Mouse (Mus musculus) cerebellum, postnatal 4 days (tissue): ENCODE results near the gene Hspa12b.
A peak's percentile ranks its signal among the peaks of the same experiment; 100 is the strongest.
"Not testable (repeated sequence)": the region's sequence is repeated elsewhere in the genome, so short reads cannot be mapped to it uniquely, and the experiment has no call there.

Experiments used
- DNase-seq, 2 experiments: peaks; one replicate each; pipeline ENCODE4 v3.0.0; 2022; ENCODE audit warnings: low spot score in 2 of 2, mixed read lengths in 1 of 2

Hspa12b gene

GRCm38 (mm10) chr2:131127161-131127730, at the start of gene Hspa12b:
Gene Hspa12b (plus strand): TSS chr2:131127280.
- DNase-seq = no peak

GRCm38 (mm10) chr2:131080507-131080906, 46.6 kb upstream of the Hspa12b start:
- DNase-seq = no peak

- DNase-seq = no peak
Measured at GRCm38 (mm10) chr2:131084206-131084605, 42.9 kb upstream of the Hspa12b start.

- no peak for DNase-seq
Measured at GRCm38 (mm10) chr2:131086667-131087390, 40.3 kb upstream of the Hspa12b start, which contains the start of gene Siglec1. Gene Siglec1 (minus strand): TSS chr2:131086765.

GRCm38 (mm10) chr2:131088581-131088980, 38.5 kb upstream of the Hspa12b start:
- no peak for DNase-seq

- DNase-seq = no peak
Measured at GRCm38 (mm10) chr2:131089634-131090033, 37.4 kb upstream of the Hspa12b start.

- DNase-seq = no peak
Measured at GRCm38 (mm10) chr2:131090852-131091251, 36.2 kb upstream of the Hspa12b start.

- DNase-seq = no peak
Measured at GRCm38 (mm10) chr2:131093577-131093976, 33.5 kb upstream of the Hspa12b start.

GRCm38 (mm10) chr2:131094823-131095222, 32.3 kb upstream of the Hspa12b start:
- DNase-seq = peak; percentile 54 to 77

- no peak for DNase-seq
Measured at GRCm38 (mm10) chr2:131096101-131096795, 30.8 kb upstream of the Hspa12b start.

GRCm38 (mm10) chr2:131097087-131097486, 30.0 kb upstream of the Hspa12b start:
- no peak for DNase-seq

- no peak for DNase-seq
Measured at GRCm38 (mm10) chr2:131101530-131101929, 25.6 kb upstream of the Hspa12b start.

- DNase-seq = no peak
Measured at GRCm38 (mm10) chr2:131104021-131104420, 23.1 kb upstream of the Hspa12b start.

GRCm38 (mm10) chr2:131105061-131105460, 22.0 kb upstream of the Hspa12b start:
- DNase-seq = not testable (repeated sequence)

- DNase-seq = no peak
Measured at GRCm38 (mm10) chr2:131105989-131106388, 21.1 kb upstream of the Hspa12b start.

- DNase-seq = no peak
Measured at GRCm38 (mm10) chr2:131118968-131119574, 8.0 kb upstream of the Hspa12b start.

GRCm38 (mm10) chr2:131124166-131124565, 2.9 kb upstream of the Hspa12b start:
- DNase-seq = no peak

- DNase-seq = no peak
Measured at GRCm38 (mm10) chr2:131125157-131125963, 1.7 kb upstream of the Hspa12b start.

- DNase-seq = no peak
Measured at GRCm38 (mm10) chr2:131125964-131126815, 890 bp upstream of the Hspa12b start.

- DNase-seq = no peak
Measured at GRCm38 (mm10) chr2:131128211-131128610, 1.1 kb downstream of the Hspa12b start.
